Mouse (Mus musculus) frontal cortex, postnatal 36 days (tissue): ENCODE results near the gene B4galt4.
"Not testable (repeated sequence)": the region's sequence is repeated elsewhere in the genome, so short reads cannot be mapped to it uniquely, and the experiment has no call there.

Source experiments
- DNase-seq, 2 experiments: peaks; one replicate each; pipeline ENCODE4 v3.0.0; 2022; ENCODE audit warnings: low spot score in 2 of 2

Gene B4galt4

DNA sequence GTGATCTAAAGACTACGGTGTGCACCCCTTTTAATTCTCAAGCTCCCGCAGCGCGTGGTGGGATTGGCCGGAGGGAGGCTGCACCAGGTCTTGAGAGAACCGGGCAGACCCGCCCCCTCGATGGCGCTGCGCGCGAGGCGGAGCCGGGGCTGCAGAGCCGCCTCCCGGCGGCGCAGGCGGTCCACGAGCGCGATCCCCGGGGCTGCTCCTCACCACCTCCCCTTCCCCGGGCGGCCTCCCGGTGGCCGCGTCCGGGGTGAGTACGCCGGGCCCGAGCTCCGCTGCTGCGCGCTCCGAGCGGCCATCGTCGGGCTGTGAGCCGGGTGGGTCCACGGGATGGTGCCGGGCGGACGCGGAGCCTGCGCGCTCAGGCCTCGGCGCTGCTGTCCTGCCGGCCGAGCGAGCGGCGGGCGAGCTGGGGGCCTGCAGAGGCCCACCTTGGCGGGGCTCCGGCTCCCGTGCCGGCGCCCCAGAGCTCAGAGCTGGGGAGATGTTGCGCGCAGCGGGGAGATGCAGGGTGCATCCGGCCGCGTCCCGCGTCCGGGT, at the start of gene B4galt4:
Gene B4galt4, plus strand, starts transcription at position 152 of the 546 bp plus-strand sequence.
- DNase-seq: peak; percentile 81 to 83

DNA sequence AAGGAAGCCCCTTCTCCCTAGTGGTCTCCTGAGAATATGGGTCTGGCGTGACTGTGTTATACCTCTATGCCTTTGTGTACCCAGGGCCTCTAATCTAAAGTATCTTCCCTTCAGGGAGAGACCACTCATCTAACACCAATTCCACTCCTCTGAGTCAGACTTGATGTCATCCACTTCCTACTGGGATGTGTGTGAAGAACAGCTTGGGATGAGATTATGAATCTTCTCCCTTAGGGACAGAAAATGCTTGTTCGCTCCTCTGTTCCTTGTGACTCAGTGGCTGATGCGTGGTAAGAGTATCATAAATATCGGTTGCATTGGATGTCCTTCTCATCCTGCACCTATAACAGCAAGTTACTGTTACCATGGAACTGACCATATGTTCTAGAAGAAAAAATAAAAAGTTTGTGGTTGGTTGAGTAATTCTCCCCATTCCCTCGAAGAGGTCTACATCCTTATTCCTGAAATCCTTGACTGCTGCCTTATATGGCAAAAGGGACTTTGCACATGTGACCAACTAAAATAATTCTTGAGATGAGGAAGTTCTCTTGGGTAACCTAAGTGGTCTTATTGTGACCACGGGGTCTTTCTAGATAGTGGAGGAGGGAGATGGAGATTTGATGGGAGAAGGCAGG, 47.0 kb upstream of the B4galt4 start:
- no peak for DNase-seq

DNA sequence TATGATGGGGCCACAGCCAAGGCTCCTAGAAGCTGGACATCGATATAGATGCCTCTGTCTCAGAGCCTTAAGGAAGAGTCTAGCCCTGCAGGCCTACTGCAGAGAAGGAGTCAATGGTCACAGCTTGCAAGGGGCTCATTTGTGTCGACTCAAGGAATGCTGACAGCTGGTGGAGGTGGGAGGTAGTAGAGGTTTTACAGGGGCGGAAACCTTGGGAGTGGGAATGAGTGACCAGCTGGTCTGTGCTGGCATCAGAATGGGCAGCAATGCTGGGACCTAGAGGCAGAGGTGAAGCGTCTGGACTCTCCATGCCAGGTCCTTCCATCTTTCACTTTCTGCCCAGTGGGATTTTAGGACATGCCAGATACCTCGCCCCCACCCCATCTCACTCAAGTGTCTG, 46.5 kb upstream of the B4galt4 start:
- DNase-seq: no peak

DNA sequence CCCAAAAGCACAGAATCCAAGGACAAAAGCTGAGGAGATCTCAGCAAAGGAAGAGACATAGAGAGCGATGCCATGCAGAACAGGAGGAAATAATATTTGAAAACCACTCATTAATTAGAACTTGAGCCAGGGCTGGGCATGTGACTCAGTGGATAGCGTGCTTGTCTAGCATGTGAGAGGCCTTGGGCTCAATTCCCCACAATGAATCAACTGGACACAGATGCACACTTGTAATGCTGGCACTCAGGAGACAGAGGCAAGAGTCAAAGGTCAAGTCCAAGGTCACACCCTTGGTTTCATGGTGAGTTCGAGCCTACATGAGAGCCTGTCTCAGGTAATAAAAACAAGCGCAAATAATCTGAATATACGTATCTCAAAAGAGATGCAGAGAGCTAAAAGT, 44.5 kb upstream of the B4galt4 start:
- DNase-seq: no peak

DNA sequence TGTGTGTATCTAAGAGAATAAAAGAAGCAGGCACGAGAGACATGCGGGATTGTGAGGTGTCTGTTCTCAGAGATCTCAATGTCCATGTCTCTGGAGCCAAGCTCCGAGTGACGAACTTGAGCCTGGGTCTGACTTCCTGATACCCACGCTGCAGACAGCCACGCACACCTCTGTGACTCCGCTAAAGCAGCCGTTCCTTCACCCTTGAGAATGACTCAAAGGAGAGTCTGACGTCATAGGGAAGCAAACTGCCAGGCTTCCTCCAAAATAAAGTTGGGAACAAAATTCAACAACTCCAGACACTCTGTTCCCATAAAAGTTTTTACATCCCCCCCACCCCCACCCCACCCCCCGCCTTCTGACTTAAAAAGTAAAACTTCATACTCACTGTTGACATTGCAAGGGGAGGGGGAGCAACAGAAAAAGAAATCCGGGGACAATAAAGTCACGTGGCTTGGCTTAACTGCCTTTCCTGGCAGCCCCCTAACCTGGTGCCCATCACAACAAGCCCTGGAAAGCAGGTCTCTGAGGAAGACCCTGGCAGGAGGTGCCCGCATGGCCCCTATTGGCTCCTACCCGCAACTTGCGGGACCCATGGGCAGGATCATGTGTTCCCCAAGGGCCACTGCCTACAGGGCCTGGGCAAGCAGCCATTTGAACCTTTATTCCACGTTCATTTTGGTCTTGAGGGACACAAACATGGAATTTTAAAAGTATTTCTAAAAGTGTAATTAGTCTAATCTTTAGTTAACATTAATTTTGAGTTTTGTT, 41.5 kb upstream of the B4galt4 start:
- DNase-seq: no peak

DNA sequence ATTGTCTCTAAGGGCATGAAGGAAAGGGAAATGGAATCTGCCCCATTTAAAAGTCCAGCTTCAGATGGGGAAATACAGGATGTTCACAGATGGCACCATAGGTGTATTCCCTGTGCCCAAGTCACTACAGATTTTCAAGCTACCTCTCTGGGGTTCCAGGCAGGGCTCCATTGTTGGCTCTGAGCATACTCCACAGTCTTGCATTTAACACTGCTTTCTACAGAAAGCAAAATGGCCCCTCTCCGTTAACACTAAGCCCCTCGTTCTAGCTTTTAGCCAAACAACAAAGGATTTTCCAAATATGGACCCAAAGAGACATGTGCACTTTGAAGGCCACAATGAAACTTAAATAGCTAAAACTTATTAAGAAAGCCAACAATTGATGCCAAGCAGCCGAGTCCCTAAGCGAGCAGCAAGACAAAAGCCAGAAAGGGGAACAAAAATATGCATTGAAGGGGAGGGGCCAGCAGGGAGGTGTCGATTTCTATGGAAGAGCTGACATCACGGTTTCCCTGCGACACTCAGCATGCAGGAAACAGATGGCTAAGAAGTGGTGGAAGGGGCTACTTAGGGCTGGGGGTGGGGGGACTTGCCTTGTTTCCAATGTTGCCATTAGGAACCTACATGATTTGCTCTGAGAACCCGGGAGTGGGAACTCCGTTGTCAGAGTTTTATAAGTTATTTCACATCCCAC, 40.4 kb upstream of the B4galt4 start:
- no peak for DNase-seq

DNA sequence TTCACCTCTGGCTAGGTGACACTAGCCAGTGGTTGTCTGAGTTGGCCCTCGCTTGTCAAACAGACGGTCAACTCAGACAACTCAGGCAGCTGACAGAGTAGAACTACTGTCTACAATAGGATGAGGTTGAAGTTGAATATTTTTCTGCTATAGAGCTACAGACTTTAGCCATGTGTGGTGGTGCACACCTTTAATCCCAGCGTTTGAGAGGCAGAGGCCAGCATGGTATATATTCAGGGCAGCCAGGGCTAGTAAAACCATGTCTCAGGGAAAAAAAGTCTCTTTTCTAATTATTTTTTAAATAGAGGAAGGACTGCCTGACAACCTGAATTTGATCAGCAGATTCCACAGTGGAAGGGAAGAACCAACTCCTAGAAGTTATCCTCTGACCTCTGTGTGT, 39.7 kb upstream of the B4galt4 start:
- no peak for DNase-seq

DNA sequence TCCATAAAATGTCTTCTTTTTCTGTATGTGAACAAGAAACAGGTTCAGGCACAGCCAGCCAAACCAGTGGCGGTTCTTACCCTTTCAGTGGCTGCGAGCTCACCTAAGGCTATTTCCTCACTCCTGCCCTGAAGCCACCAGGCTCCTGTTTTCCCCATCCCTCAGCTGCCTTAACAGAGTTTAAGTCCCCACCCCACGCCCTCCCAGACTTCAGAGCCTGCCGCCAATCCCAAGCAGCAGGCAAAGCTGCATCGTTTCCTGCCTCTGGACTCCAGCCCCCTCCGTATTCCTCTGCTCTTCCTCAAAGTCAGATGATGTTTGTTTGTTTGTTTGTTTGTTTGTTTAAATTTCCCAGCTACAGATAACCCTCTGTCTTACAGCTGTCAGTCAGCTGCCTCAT, 38.6 kb upstream of the B4galt4 start:
- no peak for DNase-seq

DNA sequence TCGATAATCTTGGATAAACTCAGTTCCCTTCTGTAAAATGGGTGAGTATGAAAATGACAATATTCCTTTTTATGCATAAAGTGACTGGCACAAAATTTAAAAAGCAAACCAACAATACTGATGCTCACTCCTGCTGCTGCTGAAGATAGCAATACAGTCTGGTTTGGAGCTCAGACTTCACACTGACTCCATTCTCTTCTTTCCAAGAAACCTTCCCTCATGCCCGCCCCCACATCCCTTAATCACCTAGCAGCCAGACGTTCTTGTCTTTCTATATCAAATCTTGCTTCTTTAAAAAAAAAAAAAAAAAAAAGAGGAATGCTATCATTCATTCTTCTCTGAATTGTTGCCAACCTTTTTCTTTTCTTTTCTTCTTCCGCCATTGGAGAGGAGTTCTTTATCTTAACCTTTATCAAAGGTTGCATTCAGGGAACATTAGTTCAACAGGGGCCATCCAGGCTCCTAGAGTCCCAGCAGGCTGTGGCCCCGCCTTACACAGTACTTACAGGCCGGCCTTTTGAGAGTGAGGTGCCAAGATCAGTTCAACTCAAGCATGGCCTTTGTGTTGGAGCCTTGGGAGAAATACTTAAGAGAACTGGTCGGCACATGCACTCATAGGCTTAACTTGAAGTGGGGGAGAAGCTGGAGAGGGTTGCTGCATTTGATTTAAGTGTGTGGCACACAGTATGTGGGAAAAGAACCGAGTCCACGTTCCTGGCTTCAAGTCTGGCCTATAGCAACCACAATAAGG, 36.4 kb upstream of the B4galt4 start:
- DNase-seq: no peak

DNA sequence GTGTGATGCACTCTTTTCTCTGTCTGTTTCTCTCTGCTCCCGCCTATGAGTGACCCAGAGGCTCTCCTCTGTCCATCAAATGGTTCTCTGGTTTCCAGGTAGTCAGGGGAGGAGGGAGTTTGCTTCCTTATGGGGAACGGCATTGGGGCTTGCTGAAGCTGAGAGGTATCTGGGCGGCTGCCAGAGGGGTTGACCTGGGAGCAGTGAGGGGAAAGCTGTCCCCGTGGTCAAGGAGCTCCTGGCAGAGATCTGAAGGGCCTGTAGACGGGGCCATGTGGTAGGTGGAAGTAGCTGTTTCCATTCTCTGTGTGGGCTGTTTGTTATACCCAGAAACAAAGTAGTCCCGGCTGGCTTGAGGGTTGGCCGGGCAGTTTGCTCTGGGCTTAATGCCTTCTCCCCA, 35.3 kb upstream of the B4galt4 start:
- no peak for DNase-seq

DNA sequence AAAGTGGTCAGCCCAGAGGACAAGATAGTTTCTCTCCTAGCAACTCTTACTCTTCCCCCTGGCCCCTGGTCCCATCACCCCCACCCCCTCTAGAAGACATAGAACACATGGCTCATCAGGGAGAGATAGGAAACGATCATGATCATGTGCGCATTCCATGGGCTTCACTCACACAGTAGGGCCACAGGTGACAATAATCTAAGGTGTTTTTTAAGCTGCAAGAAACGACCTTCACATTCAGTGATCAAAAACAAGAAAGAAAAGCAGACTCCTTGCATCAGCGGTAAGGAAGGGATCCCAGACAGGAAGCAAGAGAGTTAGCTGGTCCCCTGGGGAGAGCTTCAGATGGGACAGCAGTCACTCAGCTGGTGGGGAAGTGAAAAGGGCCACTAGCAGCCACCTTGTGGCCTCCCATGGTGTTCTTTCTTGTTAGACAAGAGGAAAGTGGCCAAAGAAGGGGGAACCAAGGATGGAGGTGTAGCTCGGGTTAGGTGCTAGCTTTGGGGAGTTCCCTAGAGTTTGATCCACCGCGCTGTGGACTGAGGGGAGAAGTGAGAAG, 33.0 kb upstream of the B4galt4 start:
- no peak for DNase-seq

DNA sequence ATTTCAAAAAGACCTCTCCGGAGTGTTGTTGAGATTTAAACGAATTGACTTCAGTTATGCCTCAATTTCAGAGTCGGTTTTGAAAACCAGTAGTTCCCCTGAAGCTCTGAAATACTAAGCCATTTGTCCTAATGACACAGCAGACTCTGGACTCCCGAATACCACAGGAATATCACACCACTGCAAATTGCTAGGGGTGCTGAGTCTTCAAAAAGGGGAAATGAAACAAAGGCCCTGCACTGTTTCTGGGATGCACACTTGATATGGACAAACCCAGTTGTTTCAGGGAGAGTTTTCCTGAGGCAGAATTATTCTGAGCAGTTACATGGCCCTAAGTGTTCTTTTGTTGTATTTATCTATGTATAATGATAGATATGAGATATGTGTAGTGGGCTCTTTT, 30.8 kb upstream of the B4galt4 start:
- DNase-seq: no peak

DNA sequence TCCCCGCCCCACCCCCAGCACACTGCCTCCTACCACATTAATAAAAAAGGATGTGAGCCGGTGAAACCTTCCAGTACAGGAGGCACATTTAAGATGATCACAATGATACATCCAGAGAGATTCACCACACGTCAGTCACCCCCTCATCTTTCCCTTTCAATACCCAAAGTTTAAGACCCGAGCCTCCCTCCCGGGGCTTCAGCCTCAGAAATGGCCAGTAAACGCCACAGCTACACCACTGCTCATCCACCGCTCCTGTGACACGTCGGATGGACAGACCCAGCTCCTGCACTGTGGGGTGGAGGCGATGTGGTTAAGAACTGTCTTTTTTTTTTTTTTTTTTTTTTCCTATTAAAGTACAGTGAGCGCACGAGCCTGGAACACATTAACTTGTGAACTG, 30.0 kb upstream of the B4galt4 start:
- DNase-seq: no peak

DNA sequence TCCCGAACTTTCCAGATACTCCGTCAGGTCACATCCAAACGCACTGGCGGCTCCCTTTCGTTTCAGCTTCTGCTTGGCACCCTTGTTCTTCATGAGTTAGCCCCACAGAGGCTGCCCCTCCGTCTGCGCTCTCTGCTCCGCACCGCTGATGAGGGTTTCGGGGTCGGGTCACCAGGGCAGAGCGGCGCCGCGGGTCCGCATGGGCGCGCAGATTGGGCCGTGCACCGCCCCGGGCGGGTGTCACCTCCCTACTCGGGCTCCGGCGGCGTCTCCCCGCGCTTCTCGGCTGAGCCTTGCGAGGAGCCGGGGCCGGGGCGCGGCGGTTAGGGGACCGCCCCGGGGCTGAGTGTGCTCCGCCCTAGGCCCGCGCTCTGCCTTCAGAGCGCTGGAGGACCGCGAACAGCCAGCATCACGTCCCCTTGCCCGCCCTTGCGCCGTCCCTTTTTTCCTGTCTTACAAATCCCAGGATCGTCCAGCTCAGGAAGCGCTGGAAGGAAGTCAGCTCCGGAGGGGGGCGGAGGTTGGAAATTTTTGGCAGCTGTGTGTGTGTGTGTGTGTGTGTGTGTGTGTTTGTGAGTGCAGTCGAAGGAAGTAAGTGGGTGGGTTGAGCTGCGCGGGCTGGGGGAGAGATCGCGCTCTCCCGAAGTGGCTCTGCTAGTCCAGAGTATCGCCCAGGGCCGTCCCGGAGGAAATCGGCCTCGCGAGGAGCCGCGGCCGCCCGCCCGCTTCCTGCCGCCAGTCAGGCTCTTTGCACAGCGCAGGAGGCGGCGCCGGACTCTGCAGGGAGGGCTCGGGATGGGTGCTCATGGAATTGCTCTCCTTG, 29.3 kb upstream of the B4galt4 start, which contains the start of gene Arhgap31:
Gene Arhgap31, minus strand, starts transcription at position 694 of the 823 bp plus-strand sequence.
- peak; percentile 65 to 68 for DNase-seq

DNA sequence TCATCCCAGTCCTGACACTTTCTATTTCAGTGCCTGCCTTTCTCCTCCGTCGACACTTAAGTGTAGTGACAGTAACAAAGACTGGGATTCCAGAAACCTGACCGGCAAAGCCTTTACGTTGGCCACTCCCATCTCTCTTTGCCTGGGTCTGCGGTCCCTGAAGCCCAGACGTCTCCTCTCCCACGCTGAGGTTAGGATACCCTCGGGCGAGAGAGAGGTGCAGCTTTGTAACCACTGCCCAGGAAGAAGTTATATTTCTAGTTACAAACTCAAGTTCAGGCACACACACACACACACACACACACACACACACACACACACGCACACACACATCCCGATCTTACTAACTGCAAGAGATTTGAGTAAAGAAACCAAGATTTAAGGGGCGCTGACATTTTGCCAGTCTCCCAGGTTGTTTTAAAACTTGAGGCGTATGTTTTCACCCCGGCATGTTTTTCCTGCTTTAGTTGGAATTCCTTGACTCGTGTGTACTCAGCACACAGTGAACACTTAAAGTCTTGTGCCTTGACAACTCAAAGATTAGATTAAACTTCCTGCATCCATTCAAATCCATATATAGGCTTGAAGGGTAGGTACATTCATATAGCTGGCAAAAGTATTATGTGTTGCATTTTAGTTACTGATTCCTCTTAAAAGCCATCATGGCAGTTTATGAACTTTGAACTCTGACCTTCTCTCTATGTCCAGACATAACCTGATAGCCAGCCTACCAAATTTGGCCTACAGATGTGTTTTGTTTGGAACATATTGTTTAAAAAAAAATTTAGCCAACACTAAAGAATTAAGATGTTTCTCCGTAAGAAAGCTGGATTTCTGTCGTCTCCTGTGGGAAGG, 28.4 kb upstream of the B4galt4 start:
- DNase-seq: peak in 1 of 2 experiments; percentile 23

DNA sequence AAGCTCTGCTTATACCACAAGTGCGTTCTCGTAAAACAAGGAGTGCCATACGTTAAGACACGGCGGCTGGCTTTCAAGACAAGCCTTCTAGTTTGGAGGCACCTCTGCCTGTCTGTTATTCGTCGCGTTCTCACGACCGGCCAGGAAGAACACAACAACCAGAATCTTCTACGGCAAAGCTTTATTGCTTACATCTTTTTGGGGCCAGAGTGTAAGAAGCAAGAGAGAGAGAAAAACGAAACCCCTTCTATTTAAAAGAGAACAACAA, 27.9 kb upstream of the B4galt4 start:
- DNase-seq: not testable (repeated sequence)

DNA sequence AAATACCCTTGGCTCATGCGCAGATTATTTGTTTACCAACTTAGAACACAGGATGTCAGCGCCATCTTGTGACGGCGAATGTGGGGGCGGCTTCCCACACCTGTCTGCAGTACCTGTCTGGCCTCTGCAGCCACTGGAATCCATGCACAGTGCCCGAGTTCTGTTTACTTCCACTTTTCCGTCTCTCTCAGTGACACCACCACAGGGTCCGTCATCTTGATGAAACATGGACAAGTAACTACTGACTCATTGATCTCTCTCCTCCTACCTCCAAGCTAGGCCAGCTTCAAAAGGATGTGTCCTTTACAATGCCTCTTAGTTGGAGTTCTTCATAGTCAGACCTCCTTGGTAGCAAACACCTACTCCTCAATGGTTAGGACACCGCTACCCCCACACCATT, 20.7 kb upstream of the B4galt4 start:
- DNase-seq: no peak

DNA sequence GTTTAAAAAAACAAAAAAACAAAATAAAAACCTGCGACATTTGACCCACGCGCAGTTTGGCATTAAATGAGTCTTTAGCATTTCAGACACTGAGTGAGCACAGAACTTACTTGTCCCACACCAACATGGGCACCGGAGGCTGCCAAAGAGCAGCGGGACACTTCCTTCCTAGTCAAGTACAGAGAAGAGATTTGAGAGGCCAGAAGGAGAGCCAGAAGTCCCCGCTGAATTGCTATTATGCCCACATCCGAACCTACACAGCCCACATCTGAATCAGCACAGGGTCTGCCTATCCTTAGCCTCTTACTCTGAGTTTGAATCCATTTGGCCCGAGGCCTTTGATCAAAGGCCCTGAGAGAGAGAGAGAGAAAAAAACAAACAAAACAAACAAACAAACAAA, 17.8 kb upstream of the B4galt4 start:
- no peak for DNase-seq

DNA sequence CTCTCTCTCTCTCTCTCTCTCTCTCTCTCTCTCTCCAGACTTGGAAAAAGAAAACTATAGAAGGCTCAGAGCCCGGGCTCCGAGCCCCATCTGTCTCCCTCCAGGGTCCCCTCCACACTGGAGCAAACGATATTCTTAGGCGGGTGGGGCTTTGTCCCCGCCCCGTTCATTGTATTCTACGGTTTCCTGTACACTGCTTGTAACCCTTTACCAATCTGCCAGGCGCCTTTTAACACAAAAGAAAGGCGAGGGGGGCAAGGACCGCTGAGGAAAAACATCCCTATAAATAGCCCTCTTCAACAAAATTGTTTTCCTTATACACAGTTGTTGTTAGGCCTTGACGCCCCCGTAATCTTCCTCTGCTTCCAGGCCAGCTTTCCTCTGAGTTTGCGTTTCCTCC, 17.1 kb upstream of the B4galt4 start:
- DNase-seq: no peak

DNA sequence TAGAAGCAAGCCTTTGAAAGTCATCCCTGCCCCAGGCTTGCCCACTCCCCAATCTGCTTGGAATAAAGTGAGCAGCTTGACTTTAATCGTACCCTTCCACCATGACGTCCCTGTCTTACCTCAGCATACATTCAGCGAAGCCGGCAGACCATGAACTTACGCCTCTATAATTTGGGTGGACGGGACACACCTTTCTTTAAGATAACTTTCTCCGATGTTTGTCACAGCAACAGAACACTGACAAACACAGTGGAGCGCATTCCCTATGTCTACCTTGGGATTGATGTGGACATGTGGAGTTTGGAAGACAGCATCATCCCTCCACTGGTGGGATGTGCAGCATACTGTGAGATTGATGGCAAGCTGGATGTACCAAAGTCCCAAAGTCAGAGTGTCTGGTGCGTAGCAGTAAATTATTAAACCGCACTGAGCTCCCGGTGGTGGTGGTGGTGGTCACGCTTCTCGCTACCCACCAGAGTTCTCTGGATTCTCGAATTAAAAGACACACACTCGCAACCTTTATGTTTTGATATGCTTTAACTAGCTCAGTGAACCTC, 13.4 kb upstream of the B4galt4 start:
- DNase-seq: no peak
